Mouse (Mus musculus): ENCODE results near the gene BC048671. TPM values are rescaled to one million over a fixed set of nuclear protein-coding genes. Genes with fewer than 3 reads are reported as not detected.

BC048671 gene
- polyA plus RNA-seq (2012; rRNA removed; ENCODE audit: low replicate concordance) = not detected in 2 replicates

DNA sequence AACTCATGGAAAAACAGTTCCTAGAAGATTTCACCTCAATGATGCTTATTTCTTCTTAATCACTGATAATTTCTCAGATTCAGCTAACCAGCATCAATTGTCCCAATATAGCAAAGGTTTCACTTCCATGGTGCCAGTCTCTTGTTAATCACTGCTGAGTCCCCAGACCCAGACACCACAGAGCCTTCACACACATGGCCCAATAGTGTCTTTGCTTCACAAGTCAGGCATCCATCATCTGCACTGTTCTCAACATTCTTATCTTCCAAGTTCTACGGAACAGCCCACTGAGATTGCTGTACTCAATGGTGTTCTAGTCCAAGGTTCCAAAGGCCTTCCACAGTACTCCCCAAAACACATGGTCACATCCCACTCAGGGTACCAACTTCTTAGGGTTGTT, at the start of gene BC048671:
Gene BC048671 (plus strand): TSS at position 301 of the 400 bp plus-strand sequence.

DNA sequence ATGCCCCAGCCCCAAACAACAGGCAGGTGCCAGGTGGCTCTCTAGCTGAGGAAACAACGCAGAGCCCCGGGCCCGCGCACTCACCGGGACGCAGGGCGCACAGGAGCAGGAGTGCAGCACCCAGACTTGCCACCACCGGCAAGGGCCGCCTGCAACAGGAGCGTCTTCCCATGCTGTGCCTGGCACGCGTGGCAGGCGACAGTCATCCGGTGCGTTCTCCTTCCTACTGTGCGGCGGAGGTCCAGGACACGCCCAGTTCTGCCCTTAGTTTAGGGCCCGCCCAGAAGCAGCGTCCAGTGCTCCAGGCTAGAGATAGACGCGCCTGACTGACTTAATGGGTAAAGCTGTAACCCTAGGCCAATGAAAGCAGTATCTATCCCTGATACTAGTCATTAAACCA, 24.0 kb downstream of the BC048671 start, which contains the start of gene Chst13:
Gene Chst13 (minus strand): TSS at position 195 of the 400 bp plus-strand sequence.

GRCm38 (mm10) chr6:90332561-90333425, 31.8 kb downstream of the BC048671 start, which contains the start of gene Uroc1:
Uroc1 (plus strand) TSS chr6:90333284.

Other genes starting within 250 kb of the BC048671 start
- not detected in 2 replicates for gene Vmn1r49, start 222.7 kb upstream of the BC048671 start, polyA plus RNA-seq (2012; rRNA removed; ENCODE audit: low replicate concordance)
- not detected in 2 replicates for gene Vmn1r50, start 199.8 kb upstream of the BC048671 start, polyA plus RNA-seq (2012; rRNA removed; ENCODE audit: low replicate concordance)
- gene Vmn1r51, start 178.6 kb upstream of the BC048671 start, polyA plus RNA-seq (2012; rRNA removed; ENCODE audit: low replicate concordance) = not detected in 2 replicates
- gene Vmn1r52, start 126.4 kb upstream of the BC048671 start, polyA plus RNA-seq (2012; rRNA removed; ENCODE audit: low replicate concordance) = not detected in 2 replicates
- gene V1ra8, start 98.4 kb upstream of the BC048671 start, polyA plus RNA-seq (2012; rRNA removed; ENCODE audit: low replicate concordance) = not detected in 2 replicates
- gene Vmn1r53, start 76.8 kb upstream of the BC048671 start, polyA plus RNA-seq (2012; rRNA removed; ENCODE audit: low replicate concordance) = 0.30 TPM in 1 of 2 replicates, not detected in the other
- not detected in 2 replicates for gene Vmn1r54, start 54.9 kb upstream of the BC048671 start, polyA plus RNA-seq (2012; rRNA removed; ENCODE audit: low replicate concordance)
- 0.43 and 0.46 TPM in 2 replicates for gene Chst13, start 24.0 kb downstream of the BC048671 start, polyA plus RNA-seq (2012; rRNA removed; ENCODE audit: low replicate concordance)
- not detected in 2 replicates for gene Uroc1, start 32.1 kb downstream of the BC048671 start, polyA plus RNA-seq (2012; rRNA removed; ENCODE audit: low replicate concordance)
- gene Zxdc, start 68.3 kb downstream of the BC048671 start, polyA plus RNA-seq (2012; rRNA removed; ENCODE audit: low replicate concordance) = 20.4 and 31.9 TPM in 2 replicates
- 0.08 and 0.20 TPM in 2 replicates for gene Cfap100, start 127.6 kb downstream of the BC048671 start, polyA plus RNA-seq (2012; rRNA removed; ENCODE audit: low replicate concordance)
- gene Klf15, start 161.4 kb downstream of the BC048671 start, polyA plus RNA-seq (2012; rRNA removed; ENCODE audit: low replicate concordance) = 10.1 and 41.3 TPM in 2 replicates
- gene Aldh1l1, start 185.2 kb downstream of the BC048671 start, polyA plus RNA-seq (2012; rRNA removed; ENCODE audit: low replicate concordance) = 22.8 and 63.3 TPM in 2 replicates